Mouse (Mus musculus) ovary, postnatal 14 days (tissue): ENCODE results near the gene Sprr2b.
"Not testable (repeated sequence)": the region's sequence is repeated elsewhere in the genome, so short reads cannot be mapped to it uniquely, and the experiment has no call there.

Experiments used
- DNase-seq: peaks from one replicate; pipeline ENCODE4 v3.0.0; 2022; ENCODE audit warnings: low spot score

The Sprr2b gene

GRCm38 (mm10) chr3:92316320-92316719 is at the start of gene Sprr2b:
Gene Sprr2b (plus strand): TSS chr3:92316620.
- DNase-seq, result no peak

GRCm38 (mm10) chr3:92271414-92271985 is 44.9 kb upstream of the Sprr2b start:
- DNase-seq, result not testable (repeated sequence)

- DNase-seq, result not testable (repeated sequence)
Observed at GRCm38 (mm10) chr3:92273504-92273903, 42.9 kb upstream of the Sprr2b start.

GRCm38 (mm10) chr3:92274018-92274417 is 42.4 kb upstream of the Sprr2b start:
- not testable (repeated sequence) for DNase-seq

GRCm38 (mm10) chr3:92279663-92280062 is 36.8 kb upstream of the Sprr2b start:
- DNase-seq, result not testable (repeated sequence)

- DNase-seq, result not testable (repeated sequence)
Observed at GRCm38 (mm10) chr3:92280963-92281606, 35.3 kb upstream of the Sprr2b start.

GRCm38 (mm10) chr3:92285101-92285500 is 31.3 kb upstream of the Sprr2b start, which contains the start of gene Sprr2a3:
Gene Sprr2a3 (plus strand): TSS chr3:92285417.
- DNase-seq, result not testable (repeated sequence)

GRCm38 (mm10) chr3:92288489-92288888 is 27.9 kb upstream of the Sprr2b start:
- not testable (repeated sequence) for DNase-seq

- no peak for DNase-seq
Observed at GRCm38 (mm10) chr3:92307406-92307805, 9.0 kb upstream of the Sprr2b start.

- DNase-seq, result no peak
Observed at GRCm38 (mm10) chr3:92317384-92317783, 964 bp downstream of the Sprr2b start.

GRCm38 (mm10) chr3:92336278-92336677 is 19.9 kb downstream of the Sprr2b start:
- DNase-seq, result no peak

GRCm38 (mm10) chr3:92338840-92339239 is 22.4 kb downstream of the Sprr2b start, which contains the start of gene Sprr2d:
Gene Sprr2d (plus strand): TSS chr3:92339140.
- DNase-seq, result no peak

GRCm38 (mm10) chr3:92351843-92352242 is 35.4 kb downstream of the Sprr2b start, which contains the start of gene Sprr2e:
Gene Sprr2e (plus strand): TSS chr3:92352143.
- no peak for DNase-seq

- no peak for DNase-seq
Observed at GRCm38 (mm10) chr3:92361619-92362018, 45.2 kb downstream of the Sprr2b start.

GRCm38 (mm10) chr3:92364887-92365286 is 48.5 kb downstream of the Sprr2b start, which contains the start of gene Sprr2f:
Gene Sprr2f (plus strand): TSS chr3:92365187.
- DNase-seq, result no peak
